Mouse (Mus musculus) mammary gland, adult 2 months (tissue): ENCODE data around the gene Slitrk1. TPM values are rescaled to one million over a fixed set of nuclear protein-coding genes. Genes with fewer than 3 reads are reported as not detected.

Experiments used
- polyA plus RNA-seq: library from polyadenylated mRNA; depleted of rRNA; stranded (reverse); fragments of >200 nt; gene quantifications from 2 replicates; pipeline ENCODE4 v1.2.3, GENCODE M21; 2012; ENCODE audit warnings: low replicate concordance; rRNA removed

Slitrk1 gene
- polyA plus RNA-seq: 0.43 and 0.59 TPM in 2 replicates

DNA sequence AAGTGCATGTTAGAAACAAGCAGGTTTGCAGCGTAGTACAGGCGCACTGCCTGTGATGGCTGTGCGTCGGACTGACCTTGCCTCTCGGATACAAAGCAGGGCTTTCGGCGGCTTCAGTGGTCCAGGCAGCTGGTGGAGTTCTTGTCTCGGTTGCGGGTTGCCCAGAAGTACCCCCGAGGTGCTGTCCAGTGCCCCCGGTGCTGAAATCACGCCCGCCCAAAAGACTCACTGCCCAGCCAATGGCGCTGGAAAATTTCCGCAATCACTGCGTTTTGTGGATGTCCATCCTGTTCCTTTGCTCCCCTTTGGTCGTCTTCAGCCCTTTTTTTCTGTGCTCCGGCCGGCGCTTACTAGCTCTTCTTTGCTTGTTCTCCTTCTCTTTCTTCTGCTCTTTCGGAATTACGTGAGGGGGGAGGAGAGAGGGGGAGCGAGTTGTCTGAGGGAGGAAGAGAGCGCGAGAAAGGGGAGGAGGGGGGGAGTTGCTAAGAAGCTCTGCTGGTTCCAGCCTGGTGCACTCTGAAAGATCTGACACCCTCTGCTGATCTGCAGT, at the start of gene Slitrk1:
Gene Slitrk1, minus strand, starts transcription at position 445 of the 550 bp plus-strand sequence.

